Mouse (Mus musculus): ENCODE results near the gene Hexim1. TPM values are rescaled to one million over a fixed set of nuclear protein-coding genes. Genes with fewer than 3 reads are reported as not detected.
A peak's percentile ranks its signal among the peaks of the same experiment; 100 is the strongest.

Hexim1 gene
- polyA plus RNA-seq, 1 experiment from 2014 or later, result 3.0 TPM

DNA sequence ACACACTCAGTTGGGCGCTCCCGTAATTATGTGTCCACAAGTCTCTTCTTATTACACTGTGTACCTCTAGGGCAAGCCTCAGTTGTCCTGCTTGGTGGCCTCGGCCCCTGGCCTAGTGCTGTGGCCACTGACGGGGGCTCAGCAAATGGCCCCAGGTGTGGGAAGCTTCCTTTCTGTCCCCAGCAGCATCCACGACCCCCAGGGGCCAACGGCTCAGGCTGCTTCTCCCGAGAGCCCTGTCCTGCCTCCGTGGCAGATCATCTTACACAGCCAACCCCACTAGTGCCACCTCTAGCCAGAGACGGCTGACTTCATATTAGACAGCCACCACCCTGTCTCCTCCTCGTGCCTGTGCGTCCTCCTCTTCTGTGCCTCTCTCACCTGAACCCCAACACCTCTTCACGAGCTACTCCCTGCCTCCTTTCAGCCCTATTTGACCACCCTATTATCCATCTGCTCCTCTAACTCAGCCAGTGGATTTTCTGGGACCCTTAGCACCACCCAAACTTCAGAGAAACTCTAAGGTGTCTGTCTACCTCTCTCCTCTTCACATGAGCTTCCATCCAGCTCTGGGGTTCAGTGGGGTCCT, 16.6 kb upstream of the Hexim1 start:
- Histone ChIP-seq H3K9ac (peak overlapping the region; percentile 64), H3K4me3 (no peak overlapping the region), H3K36me3 (no peaks in the 10 kb centered on the region), H3K4me1 (peaks cover 89% of the 10 kb centered on the region), H3K4me2 (no peak overlapping the region), H3K27me3 (replicated peaks) (peaks cover 21% of the 10 kb centered on the region), H3K27ac (replicated peaks) (peak overlapping the region; percentile 96), H3K9me3 (no peaks in the 10 kb centered on the region)
- WGBS, result 55% methylated on average over 12 of the region's 12 CpGs
- ATAC-seq (ENCODE audit: extremely low read depth, insufficient number of reproducible peaks, low FRiP score, low TSS enrichment), result no peak

DNA sequence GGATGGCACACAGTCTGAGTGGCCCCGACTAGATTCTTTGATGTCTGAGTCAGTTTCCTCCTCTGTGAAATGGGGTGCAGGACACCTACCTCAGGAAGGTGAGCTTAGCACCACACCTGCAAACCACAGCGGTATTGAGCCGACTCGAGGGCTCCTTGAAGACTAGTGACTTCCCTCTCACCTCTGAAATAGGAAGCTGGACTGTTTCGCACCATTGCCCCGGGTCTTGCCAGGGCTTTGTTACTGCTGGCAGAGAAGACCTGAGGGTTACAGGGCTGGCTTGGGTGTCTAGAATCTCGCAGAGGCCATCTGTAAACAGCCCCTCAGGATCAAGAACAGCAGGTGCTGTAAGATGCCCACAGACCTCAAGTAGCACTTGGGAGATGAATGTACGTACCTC, 15.7 kb upstream of the Hexim1 start:
- Histone ChIP-seq H3K4me2 (peak overlapping the region; percentile 93), H3K9ac (peak overlapping the region; percentile 2; the same call in 1 of the 2 replicates), H3K27ac (replicated peaks) (no peak overlapping the region), H3K4me1 (peaks cover 84% of the 10 kb centered on the region), H3K27me3 (replicated peaks) (peaks cover 28% of the 10 kb centered on the region), H3K4me3 (peak overlapping the region; percentile 65), H3K9me3 (no peaks in the 10 kb centered on the region), H3K36me3 (no peaks in the 10 kb centered on the region)
- no peak for ATAC-seq (ENCODE audit: extremely low read depth, insufficient number of reproducible peaks, low FRiP score, low TSS enrichment)
- 72% methylated on average over 8 of the region's 8 CpGs for WGBS

DNA sequence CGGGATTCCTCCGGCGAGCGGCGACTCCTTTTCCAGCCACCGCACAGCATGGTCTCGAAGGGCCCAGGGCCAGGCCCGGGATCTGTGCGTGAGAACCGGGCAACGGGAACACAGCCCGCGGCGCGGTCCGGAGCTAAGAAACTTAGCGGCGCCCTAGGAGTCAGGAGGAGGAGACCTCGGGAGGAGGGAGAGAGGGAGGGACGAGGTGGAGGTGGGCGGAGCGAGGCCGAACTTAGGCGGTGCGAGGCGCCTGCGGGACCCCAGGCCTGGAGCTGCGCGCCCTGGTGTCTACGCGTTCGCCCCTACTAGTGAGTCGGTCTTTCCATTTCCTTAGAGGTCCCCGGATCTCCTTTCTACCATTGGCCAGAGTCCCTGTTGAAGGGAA, 14.6 kb upstream of the Hexim1 start, which contains the start of the genes Plcd3 and Acbd4:
Gene Plcd3, minus strand, starts transcription at position 178 of the 385 bp plus-strand sequence.
Gene Acbd4, plus strand, starts transcription at position 202 of the 385 bp plus-strand sequence.
- peak within 1 kb of the TSS; percentile 65 for H3K4me3 ChIP-seq
- ATAC-seq (ENCODE audit: extremely low read depth, insufficient number of reproducible peaks, low FRiP score, low TSS enrichment), result peak; percentile 50
- H3K9ac ChIP-seq, result peak within 1 kb of the TSS; percentile 82
- no peaks in the 10 kb centered on the region for H3K9me3 ChIP-seq
- peaks cover 28% of the 10 kb centered on the region for H3K27me3 ChIP-seq (replicated peaks)
- peaks cover 75% of the 10 kb centered on the region for H3K4me1 ChIP-seq
- WGBS, result under 1% methylated on average over 34 of the region's 34 CpGs
- H3K4me2 ChIP-seq, result peak within 1 kb of the TSS; percentile 93
- peaks cover 3% of the 10 kb centered on the region; the same call in 1 of the 2 replicates for H3K36me3 ChIP-seq
- H3K27ac ChIP-seq (replicated peaks), result peak within 1 kb of the TSS; percentile 41

DNA sequence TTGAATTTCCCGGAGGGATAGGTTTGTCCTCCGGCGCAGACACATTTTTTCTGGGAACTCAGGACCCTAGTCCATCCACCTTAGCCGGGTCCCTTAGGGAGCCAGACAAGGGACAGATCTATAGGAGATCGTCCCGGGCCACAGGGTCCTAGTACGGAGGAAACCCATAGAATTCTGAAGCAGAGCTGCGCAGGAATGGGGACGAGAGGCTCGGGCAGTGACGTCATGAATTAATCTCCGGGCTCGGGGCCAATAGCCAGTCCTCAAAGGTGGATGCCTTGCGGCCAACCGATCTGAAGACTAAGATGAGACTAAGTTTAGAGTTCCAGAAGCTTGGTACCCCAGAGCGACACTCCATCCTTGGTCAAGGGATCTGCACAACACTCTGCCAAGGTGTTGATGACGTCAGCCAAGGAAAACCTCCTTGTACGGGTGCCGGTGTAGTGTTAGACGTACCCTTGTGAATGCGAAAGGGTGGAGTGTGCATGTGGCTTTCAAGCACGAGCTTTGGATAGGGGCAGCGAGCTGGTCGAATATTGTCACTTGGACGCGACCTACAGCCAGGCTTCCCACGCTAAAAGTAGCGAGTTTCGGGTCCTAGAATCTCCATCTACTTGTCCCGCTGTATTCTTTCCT, 14.0 kb upstream of the Hexim1 start:
- peak overlapping the region; percentile 93 for H3K4me2 ChIP-seq
- no peaks in the 10 kb centered on the region for H3K9me3 ChIP-seq
- peaks cover 28% of the 10 kb centered on the region for H3K27me3 ChIP-seq (replicated peaks)
- H3K4me3 ChIP-seq, result peak overlapping the region; percentile 65
- H3K36me3 ChIP-seq, result peaks cover 3% of the 10 kb centered on the region; the same call in 1 of the 2 replicates
- H3K4me1 ChIP-seq, result peaks cover 70% of the 10 kb centered on the region
- H3K27ac ChIP-seq (replicated peaks), result peak overlapping the region; percentile 41
- WGBS, result 2% methylated on average over 30 of the region's 30 CpGs
- H3K9ac ChIP-seq, result peak overlapping the region; percentile 82
- ATAC-seq (ENCODE audit: extremely low read depth, insufficient number of reproducible peaks, low FRiP score, low TSS enrichment), result no peak

DNA sequence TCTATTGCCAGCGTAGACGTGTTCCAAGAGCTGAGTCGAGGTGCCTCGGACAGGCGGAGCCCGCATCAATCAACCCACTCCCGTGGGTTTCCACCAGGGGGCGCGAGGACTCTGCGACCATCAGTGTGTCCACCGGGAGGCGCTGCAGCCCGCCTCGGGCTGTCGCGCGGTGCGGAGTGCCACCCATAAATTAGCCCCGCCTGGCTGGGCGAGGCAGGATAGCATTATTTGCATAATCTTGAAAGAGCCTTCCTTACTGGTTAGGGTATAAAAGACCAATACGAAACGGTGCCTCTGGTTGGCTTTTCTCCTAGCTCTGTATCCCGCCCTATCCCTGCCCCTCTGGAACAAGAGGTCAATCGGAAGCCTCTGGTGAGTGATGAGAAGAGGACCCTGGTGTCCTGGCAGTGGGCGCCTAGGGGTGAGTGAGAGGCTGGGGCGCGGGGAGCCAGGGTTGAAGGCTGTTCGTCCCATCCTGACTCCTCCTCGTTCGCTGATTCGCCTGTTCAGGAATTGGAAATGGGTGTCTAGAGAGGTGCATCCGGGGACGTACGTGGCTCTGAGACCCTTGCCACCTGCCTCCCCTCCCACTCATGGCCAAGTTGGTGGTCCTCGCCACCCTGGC, 13.2 kb upstream of the Hexim1 start:
- under 1% methylated on average over 35 of the region's 35 CpGs for WGBS
- H3K4me3 ChIP-seq, result peak overlapping the region; percentile 65
- H3K36me3 ChIP-seq, result peaks cover 4% of the 10 kb centered on the region; the same call in 1 of the 2 replicates
- peaks cover 28% of the 10 kb centered on the region for H3K27me3 ChIP-seq (replicated peaks)
- peaks cover 62% of the 10 kb centered on the region for H3K4me1 ChIP-seq
- peak overlapping the region; percentile 93 for H3K4me2 ChIP-seq
- H3K9ac ChIP-seq, result peak overlapping the region; percentile 82
- peak; percentile 83 for ATAC-seq (ENCODE audit: extremely low read depth, insufficient number of reproducible peaks, low FRiP score, low TSS enrichment)
- no peaks in the 10 kb centered on the region for H3K9me3 ChIP-seq
- H3K27ac ChIP-seq (replicated peaks), result peak overlapping the region; percentile 41; the same call in 1 of the 2 replicates

DNA sequence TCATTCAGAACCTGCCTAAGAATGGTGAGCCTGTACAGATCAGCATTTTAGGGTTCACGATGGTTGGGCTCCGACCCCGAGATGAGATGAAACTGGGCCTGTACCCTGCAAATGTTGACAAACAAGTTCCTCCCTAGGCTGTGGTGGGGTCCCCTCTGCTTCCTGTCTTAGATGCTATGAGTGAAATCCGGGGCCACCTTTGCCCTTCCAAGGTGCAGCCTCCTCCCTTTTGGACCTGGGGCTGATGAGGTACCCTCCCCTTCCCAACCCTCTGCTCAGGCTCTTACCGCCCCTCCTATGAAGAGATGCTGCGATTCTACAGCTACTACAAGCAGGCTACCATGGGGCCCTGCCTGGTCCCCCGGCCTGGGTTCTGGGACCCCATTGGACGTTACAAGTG, 12.4 kb upstream of the Hexim1 start:
- no peak for ATAC-seq (ENCODE audit: extremely low read depth, insufficient number of reproducible peaks, low FRiP score, low TSS enrichment)
- no peaks in the 10 kb centered on the region for H3K9me3 ChIP-seq
- H3K4me3 ChIP-seq, result peak overlapping the region; percentile 65
- H3K4me2 ChIP-seq, result peak overlapping the region; percentile 93
- WGBS, result 54% methylated on average over 8 of the region's 8 CpGs
- peak overlapping the region; percentile 78 for H3K9ac ChIP-seq
- peaks cover 28% of the 10 kb centered on the region for H3K27me3 ChIP-seq (replicated peaks)
- H3K36me3 ChIP-seq, result peaks cover 6% of the 10 kb centered on the region; the same call in 1 of the 2 replicates
- H3K4me1 ChIP-seq, result peaks cover 54% of the 10 kb centered on the region
- H3K27ac ChIP-seq (replicated peaks), result no peak overlapping the region

DNA sequence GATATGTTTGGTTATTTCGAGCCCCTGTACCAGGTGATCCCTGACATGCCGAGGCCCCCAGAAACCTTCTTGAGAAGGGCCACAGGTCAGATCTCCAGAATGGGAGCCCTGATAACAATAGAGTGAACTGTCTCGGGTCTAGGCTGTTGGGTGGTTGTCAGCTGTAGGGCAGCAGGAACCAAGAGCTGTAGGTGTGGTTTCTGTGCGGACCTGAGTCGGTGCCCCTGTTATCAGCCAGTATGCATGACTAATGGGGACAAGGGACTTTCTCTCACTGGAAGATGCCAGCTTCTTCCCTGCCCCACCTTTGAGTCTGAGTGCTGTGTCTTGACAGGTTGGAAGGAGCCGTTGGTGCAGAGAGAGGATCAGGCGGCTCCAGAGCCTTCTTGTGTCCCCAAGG, 11.6 kb upstream of the Hexim1 start:
- 66% methylated on average over 7 of the region's 7 CpGs for WGBS

DNA sequence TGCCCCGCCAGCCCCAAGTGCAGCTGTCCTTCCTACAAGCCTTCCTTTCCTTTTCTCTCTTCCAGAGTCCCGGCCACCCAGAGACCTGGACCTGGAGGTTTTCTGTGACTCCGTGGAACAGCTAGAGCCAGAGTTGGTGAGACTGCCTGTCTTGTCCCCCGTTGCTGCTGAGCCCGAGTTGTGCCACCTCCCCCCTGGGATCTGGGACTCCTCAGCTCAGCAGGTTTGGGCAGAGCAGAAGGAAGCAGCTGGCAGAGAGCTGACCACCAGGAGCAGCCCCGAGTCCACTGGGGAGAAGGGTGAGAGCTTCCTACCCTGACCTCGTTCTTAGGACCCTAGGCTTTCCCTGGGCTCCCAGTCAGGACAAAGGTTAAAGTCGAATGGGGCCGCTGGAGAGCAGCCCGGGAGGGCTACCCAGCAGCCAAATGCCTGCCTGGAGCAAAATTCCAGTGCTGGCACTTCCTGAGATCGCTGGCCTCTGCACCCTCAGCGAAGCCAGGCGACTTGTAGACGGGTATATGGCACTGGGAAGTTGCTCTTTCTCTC, 10.8 kb upstream of the Hexim1 start:
- Histone ChIP-seq H3K36me3 (peaks cover 6% of the 10 kb centered on the region; the same call in 1 of the 2 replicates), H3K27me3 (replicated peaks) (peaks cover 22% of the 10 kb centered on the region), H3K4me3 (peak overlapping the region; percentile 1; the same call in 1 of the 2 replicates), H3K4me2 (peak overlapping the region; percentile 93), H3K9me3 (no peaks in the 10 kb centered on the region), H3K4me1 (peaks cover 37% of the 10 kb centered on the region), H3K27ac (replicated peaks) (no peak overlapping the region), H3K9ac (peak overlapping the region; percentile 54)
- WGBS, result 52% methylated on average over 13 of the region's 14 CpGs
- ATAC-seq (ENCODE audit: extremely low read depth, insufficient number of reproducible peaks, low FRiP score, low TSS enrichment), result no peak

More for the DNA sequence above, 11.6 kb upstream of the Hexim1 start:
- H3K9me3 ChIP-seq, result no peaks in the 10 kb centered on the region
- peak overlapping the region; percentile 65 for H3K4me3 ChIP-seq
- no peak overlapping the region for H3K27ac ChIP-seq (replicated peaks)
- peak overlapping the region; percentile 93 for H3K4me2 ChIP-seq
- peaks cover 45% of the 10 kb centered on the region for H3K4me1 ChIP-seq
- ATAC-seq (ENCODE audit: extremely low read depth, insufficient number of reproducible peaks, low FRiP score, low TSS enrichment), result no peak
- peaks cover 6% of the 10 kb centered on the region; the same call in 1 of the 2 replicates for H3K36me3 ChIP-seq
- H3K27me3 ChIP-seq (replicated peaks), result peaks cover 28% of the 10 kb centered on the region
- no peak overlapping the region for H3K9ac ChIP-seq

DNA sequence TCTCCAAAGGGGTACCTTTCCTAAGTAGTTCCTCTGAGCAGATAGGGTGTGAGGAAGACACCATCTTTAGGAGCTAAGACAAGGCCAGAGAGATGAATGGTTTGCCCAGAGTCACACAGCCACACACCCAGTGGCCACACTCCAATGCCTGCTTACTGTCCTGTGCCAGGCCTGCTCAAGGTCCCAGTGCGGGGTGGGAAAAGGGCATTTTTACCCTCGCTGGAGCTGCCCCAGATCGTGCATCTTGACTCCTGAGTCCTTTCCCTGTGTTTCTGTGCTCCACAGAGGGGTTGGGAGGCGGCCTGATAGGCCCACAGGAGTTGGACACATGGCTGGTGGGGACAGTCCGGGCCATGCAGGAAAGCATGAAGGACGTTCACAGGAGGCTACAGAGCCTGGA, 10.2 kb upstream of the Hexim1 start:
- Histone ChIP-seq H3K27me3 (replicated peaks) (peaks cover 21% of the 10 kb centered on the region), H3K4me1 (peaks cover 32% of the 10 kb centered on the region), H3K4me3 (no peak overlapping the region), H3K9ac (no peak overlapping the region; the same call in 1 of the 2 replicates), H3K4me2 (peak overlapping the region; percentile 93; the same call in 1 of the 2 replicates), H3K9me3 (no peaks in the 10 kb centered on the region), H3K27ac (replicated peaks) (no peak overlapping the region), H3K36me3 (peaks cover 6% of the 10 kb centered on the region; the same call in 1 of the 2 replicates)
- ATAC-seq (ENCODE audit: extremely low read depth, insufficient number of reproducible peaks, low FRiP score, low TSS enrichment), result no peak
- WGBS, result 83% methylated on average over 6 of the region's 6 CpGs

DNA sequence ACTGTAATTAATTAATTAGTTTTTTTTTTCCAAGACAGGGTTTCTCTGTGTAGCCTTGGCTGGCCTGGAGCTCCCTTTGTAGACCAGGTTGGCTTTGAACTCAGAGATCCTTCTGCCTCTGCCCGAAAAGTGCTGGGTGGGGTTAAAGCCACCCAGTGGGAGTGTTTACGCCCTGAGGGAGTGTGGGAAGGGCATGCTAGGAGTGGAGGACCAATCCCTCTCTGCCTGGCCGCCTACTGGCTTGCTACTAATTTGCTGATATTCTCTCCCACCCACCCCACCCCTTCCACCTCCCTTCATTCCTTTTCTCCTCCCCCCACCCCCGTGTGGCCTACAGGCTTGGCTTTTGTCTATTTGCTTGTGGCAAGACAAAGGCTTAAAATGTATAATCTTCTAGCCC, 9.6 kb upstream of the Hexim1 start:
- 68% methylated on average over 4 of the region's 4 CpGs for WGBS
- no peak overlapping the region for H3K4me2 ChIP-seq
- no peak overlapping the region for H3K4me3 ChIP-seq
- H3K4me1 ChIP-seq, result peaks cover 32% of the 10 kb centered on the region
- ATAC-seq (ENCODE audit: extremely low read depth, insufficient number of reproducible peaks, low FRiP score, low TSS enrichment), result no peak
- peaks cover 6% of the 10 kb centered on the region; the same call in 1 of the 2 replicates for H3K36me3 ChIP-seq
- no peak overlapping the region for H3K27ac ChIP-seq (replicated peaks)
- H3K27me3 ChIP-seq (replicated peaks), result peaks cover 19% of the 10 kb centered on the region
- H3K9me3 ChIP-seq, result no peaks in the 10 kb centered on the region
- no peak overlapping the region for H3K9ac ChIP-seq

DNA sequence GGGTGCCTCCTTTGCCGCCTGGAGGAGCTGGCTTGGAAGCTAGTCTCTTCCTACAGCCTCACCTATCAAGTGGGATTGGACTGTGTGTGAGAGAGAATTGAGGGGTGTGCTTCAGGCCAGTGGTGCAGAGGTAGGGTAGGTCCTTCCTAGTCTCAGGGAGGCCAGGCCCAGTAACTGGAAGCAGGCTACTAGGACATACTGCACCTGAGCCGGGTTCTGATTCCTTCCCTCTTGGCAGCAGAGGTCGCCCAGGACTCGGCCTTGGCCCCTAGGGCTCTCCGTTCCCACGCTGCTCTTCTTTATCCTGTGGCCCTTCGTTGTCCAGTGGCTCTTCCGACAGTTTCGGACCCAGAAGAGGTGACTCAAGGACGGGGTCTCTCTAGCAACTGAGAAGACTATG, 4.7 kb upstream of the Hexim1 start:
- 17% methylated on average over 10 of the region's 10 CpGs for WGBS
- Histone ChIP-seq H3K27ac (replicated peaks) (peak overlapping the region; percentile 63), H3K36me3 (peaks cover 3% of the 10 kb centered on the region; the same call in 1 of the 2 replicates), H3K4me2 (peak overlapping the region; percentile 74), H3K27me3 (replicated peaks) (peaks cover 3% of the 10 kb centered on the region; the same call in 1 of the 2 replicates), H3K4me3 (peak overlapping the region; percentile 55), H3K9me3 (no peaks in the 10 kb centered on the region), H3K9ac (peak overlapping the region; percentile 77), H3K4me1 (peaks cover 29% of the 10 kb centered on the region)
- no peak for ATAC-seq (ENCODE audit: extremely low read depth, insufficient number of reproducible peaks, low FRiP score, low TSS enrichment)
